Mouse (Mus musculus) lung, embryonic 14.5 days (tissue): Measurements from ENCODE around the gene A030005K14Rik. TPM values are rescaled to one million over a fixed set of nuclear protein-coding genes. Genes with fewer than 3 reads are reported as not detected.

Source experiments
- ATAC-seq: fragments of 200-750 bp; cut with Nextera tagmentation; 2 replicates; pipeline ENCODE4 v1.8.0; 2017; ENCODE audit warnings: mild to moderate bottlenecking, moderate TSS enrichment, moderate library complexity; ENCODE audit not compliant: insufficient read depth
- DNase-seq: peaks from one replicate; pipeline ENCODE4 v3.0.0-alpha.2; 2015
- H3K27ac ChIP-seq: fragments of 300-500 bp; sonication (generic); 2 replicates; pipeline ENCODE4 v1.5.1; 2014; ENCODE audit warnings: low read depth, mild to moderate bottlenecking, moderate library complexity
- H3K27me3 ChIP-seq: fragments of 300-500 bp; sonication (generic); 2 replicates; pipeline ENCODE4 v1.6.1; 2014; ENCODE audit warnings: low read length, control low read depth; ENCODE audit not compliant: insufficient read depth
- H3K36me3 ChIP-seq: fragments of 300-500 bp; sonication (generic); 2 replicates; pipeline ENCODE4 v1.6.1; 2014; ENCODE audit warnings: control low read depth; ENCODE audit not compliant: insufficient read depth
- H3K4me1 ChIP-seq: fragments of 300-500 bp; sonication (generic); 2 replicates; pipeline ENCODE4 v1.6.1; 2014; ENCODE audit warnings: antibody characterized with exemption, control low read depth; ENCODE audit not compliant: insufficient read depth
- H3K4me2 ChIP-seq: fragments of 300-500 bp; sonication (generic); 2 replicates; pipeline ENCODE4 v1.6.1; 2014; ENCODE audit warnings: mild to moderate bottlenecking
- H3K4me3 ChIP-seq: fragments of 300-500 bp; sonication (generic); 2 replicates; pipeline ENCODE4 v1.5.1; 2014; ENCODE audit warnings: low read depth, low read length
- H3K9ac ChIP-seq: fragments of 300-500 bp; sonication (generic); 2 replicates; pipeline ENCODE4 v1.6.1; 2014
- H3K9me3 ChIP-seq: fragments of 300-500 bp; sonication (generic); 2 replicates; pipeline ENCODE4 v1.6.1; 2016; ENCODE audit warnings: low read depth, low read length, control low read depth
- CTCF ChIP-seq: IDR thresholded peaks from 2 replicates; pipeline ENCODE4 v1.5.1; 2016; ENCODE audit warnings: antibody characterized with exemption, low read depth
- WGBS: fragments of 180-500 bp; shearing (Covaris S2); extraction: QIAGEN DNeasy Blood & Tissue Kit; methylation state at CpG from one replicate; pipeline ENCODE4 v1.1.7; 2014; 5-methylcytosine and 5-hydroxymethylcytosine counted together
- polyA plus RNA-seq: library from polyadenylated mRNA; unstranded; fragments of >200 nt; fragmentation: Nextera tagmentation; extraction: Ambion mirVana; gene quantifications from 2 replicates; pipeline ENCODE4 v1.2.1, GENCODE M21; 2014

A030005K14Rik gene
- polyA plus RNA-seq, 1 experiment from 2014 or later = not detected

DNA sequence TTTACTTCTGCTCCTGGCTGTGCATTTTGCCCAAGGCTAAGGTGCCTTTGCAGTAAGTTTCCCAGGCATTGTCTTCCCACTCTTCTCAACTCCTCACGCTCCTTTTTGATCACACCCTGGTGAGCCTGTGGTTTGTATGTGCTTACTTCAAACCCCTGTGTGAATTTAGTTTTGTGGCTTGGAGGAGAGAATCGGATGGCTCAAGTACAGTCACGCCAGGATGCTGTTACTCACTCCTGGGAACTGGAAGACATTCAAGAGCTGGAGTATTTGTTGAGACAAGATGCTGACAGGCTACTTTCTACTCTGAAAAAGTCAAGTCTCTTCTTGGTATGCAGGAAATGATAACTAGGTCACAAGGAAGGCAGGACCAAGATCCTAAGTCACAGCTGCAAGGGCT lies 32.1 kb upstream of the A030005K14Rik start:
- H3K36me3 ChIP-seq = no peaks in the 10 kb centered on the region
- ATAC-seq (no peak), DNase-seq (no peak)
- no peak overlapping the region for H3K4me3 ChIP-seq
- no peaks in the 10 kb centered on the region for H3K27me3 ChIP-seq
- 50% methylated on average over 3 of the region's 3 CpGs for WGBS
- H3K4me1 ChIP-seq = no peaks in the 10 kb centered on the region
- H3K9me3 ChIP-seq = no peaks in the 10 kb centered on the region
- TF ChIP-seq CTCF = no peak
- no peak overlapping the region for H3K9ac ChIP-seq
- no peak overlapping the region for H3K4me2 ChIP-seq
- H3K27ac ChIP-seq = no peak overlapping the region

DNA sequence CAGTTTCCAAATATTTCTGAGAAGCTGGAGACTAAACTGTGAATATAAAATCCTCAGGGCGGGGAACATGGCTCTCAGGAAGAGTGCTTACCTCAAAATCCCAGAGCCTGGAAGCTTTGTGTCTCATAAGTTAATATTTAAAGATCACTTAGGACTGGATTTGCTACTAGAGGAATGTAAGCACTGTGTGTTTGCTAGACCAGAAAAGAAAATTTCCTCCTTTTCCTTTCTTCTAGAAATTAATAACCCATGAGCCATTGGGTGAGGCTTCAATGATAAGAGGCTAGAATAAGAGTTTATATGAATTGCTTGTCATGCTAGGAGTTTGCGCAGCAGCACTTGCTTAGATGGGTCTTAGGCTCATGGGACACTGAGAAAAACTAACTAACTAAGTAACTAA lies 25.6 kb upstream of the A030005K14Rik start:
- DNase-seq = peak; percentile 37
- peak; percentile 28 for ATAC-seq
- Histone ChIP-seq H3K9ac (no peak overlapping the region), H3K4me2 (no peak overlapping the region), H3K27me3 (no peaks in the 10 kb centered on the region), H3K4me3 (no peak overlapping the region), H3K4me1 (no peaks in the 10 kb centered on the region), H3K27ac (no peak overlapping the region), H3K9me3 (no peaks in the 10 kb centered on the region), H3K36me3 (no peaks in the 10 kb centered on the region)
- WGBS = 52% methylated on average over 2 of the region's 2 CpGs
- TF ChIP-seq CTCF = no peak

DNA sequence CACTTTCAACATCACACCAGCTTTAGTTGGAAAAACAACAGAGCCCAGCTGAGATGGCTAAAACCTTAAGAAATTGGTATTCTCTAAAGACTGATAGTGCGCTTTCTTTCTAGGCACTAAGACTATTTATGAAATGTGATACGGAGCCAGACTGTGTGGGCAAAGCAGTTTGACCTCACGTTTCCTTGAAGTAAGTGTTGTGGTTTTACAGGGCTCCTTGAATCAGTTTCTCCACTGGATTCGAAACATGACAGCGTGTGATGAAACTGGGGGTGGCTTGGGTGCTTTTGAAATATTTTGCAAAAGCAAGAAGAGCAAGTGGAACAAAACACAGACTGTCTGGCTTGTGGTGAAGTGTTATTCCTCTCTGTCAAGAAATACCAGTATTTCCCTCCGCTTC lies 17.8 kb upstream of the A030005K14Rik start:
- no peaks in the 10 kb centered on the region for H3K27me3 ChIP-seq
- no peak overlapping the region for H3K4me3 ChIP-seq
- no peak overlapping the region for H3K4me2 ChIP-seq
- no peaks in the 10 kb centered on the region for H3K36me3 ChIP-seq
- no peak overlapping the region for H3K27ac ChIP-seq
- H3K9me3 ChIP-seq = no peaks in the 10 kb centered on the region
- H3K4me1 ChIP-seq = no peaks in the 10 kb centered on the region
- no peak for TF ChIP-seq CTCF
- ATAC-seq (no peak), DNase-seq (no peak)
- no peak overlapping the region for H3K9ac ChIP-seq
- 60% methylated on average over 6 of the region's 6 CpGs for WGBS

GRCm38 (mm10) chr1:83076190-83076917 lies 17.2 kb upstream of the A030005K14Rik start:
- H3K9ac ChIP-seq = peak overlapping the region; percentile 29; the same call in 1 of the 2 replicates
- TF ChIP-seq CTCF = peak; percentile 86
- H3K4me3 ChIP-seq = no peak overlapping the region; the same call in 1 of the 2 replicates
- peak overlapping the region; percentile 55 for H3K4me2 ChIP-seq
- WGBS = 44% methylated on average over 11 of the region's 11 CpGs
- no peak overlapping the region for H3K27ac ChIP-seq
- H3K4me1 ChIP-seq = no peaks in the 10 kb centered on the region
- DNase-seq (peak; percentile 88), ATAC-seq (peak; percentile 82; the same call in 1 of the 2 replicates)
- no peaks in the 10 kb centered on the region for H3K27me3 ChIP-seq
- H3K9me3 ChIP-seq = no peaks in the 10 kb centered on the region
- H3K36me3 ChIP-seq = no peaks in the 10 kb centered on the region

DNA sequence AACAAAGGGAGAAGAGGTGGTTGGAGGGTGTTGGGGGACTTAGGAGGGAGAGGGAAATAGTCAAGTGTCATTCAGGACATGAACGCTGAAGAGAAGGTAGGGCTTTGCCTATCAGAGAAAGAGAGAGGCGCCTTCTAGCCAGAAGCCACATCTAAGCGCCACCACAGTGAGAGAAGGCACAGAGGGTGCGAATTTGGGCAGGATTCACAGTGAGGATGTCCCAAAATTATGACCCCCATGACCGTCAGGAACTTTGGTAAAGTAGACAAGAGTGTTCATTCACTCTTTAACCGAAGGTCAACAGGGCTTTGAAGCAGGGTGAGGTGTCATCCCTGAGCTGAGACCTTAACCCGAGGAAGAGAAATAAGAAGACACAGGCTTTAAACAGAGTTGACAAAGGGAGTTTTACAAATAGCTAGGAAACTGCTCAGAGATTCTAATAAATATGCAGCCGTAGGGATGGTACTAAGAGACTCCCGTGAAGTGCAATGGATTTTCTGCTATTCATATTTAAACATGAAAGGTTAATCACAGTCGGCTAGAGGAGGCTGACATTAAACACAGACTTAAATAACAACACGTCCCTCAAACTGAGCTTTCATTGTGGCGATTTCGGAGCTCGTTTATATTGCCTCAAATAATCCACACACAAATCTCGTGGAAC lies 16.5 kb upstream of the A030005K14Rik start:
- peak overlapping the region; percentile 55 for H3K4me2 ChIP-seq
- 33% methylated on average over 15 of the region's 15 CpGs for WGBS
- H3K9me3 ChIP-seq = no peaks in the 10 kb centered on the region
- H3K4me3 ChIP-seq = no peak overlapping the region; the same call in 1 of the 2 replicates
- no peak for TF ChIP-seq CTCF
- no peaks in the 10 kb centered on the region for H3K27me3 ChIP-seq
- DNase-seq = no peak
- peak; percentile 17; the same call in 1 of the 2 replicates for ATAC-seq
- H3K27ac ChIP-seq = no peak overlapping the region
- H3K9ac ChIP-seq = peak overlapping the region; percentile 29; the same call in 1 of the 2 replicates
- no peaks in the 10 kb centered on the region for H3K36me3 ChIP-seq
- no peaks in the 10 kb centered on the region for H3K4me1 ChIP-seq

DNA sequence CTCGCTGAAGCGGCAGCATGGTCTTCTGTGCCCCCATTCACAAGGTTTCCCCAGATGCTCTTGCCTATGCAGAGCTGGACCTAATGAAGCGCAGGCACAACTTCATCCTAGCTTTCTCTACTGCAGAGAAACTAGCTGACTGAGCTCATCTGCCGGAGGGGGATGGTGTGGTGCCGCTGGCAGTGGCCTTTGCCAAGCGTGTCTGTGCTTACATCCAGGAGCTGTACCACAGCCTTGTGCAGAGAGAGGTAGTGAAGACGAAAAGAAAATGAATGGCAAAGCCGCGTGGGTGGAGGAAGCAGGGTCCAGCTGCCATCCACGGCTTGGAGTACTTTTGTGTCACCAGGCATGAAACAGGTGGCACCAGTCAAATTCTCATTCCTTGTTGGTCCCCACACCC lies 8.0 kb upstream of the A030005K14Rik start:
- no peak overlapping the region for H3K4me3 ChIP-seq
- H3K27ac ChIP-seq = no peak overlapping the region
- DNase-seq (no peak), ATAC-seq (no peak)
- WGBS = 79% methylated on average over 10 of the region's 10 CpGs
- H3K4me2 ChIP-seq = no peak overlapping the region
- H3K4me1 ChIP-seq = no peaks in the 10 kb centered on the region
- H3K36me3 ChIP-seq = no peaks in the 10 kb centered on the region
- no peaks in the 10 kb centered on the region for H3K9me3 ChIP-seq
- no peaks in the 10 kb centered on the region for H3K27me3 ChIP-seq
- no peak for TF ChIP-seq CTCF
- H3K9ac ChIP-seq = no peak overlapping the region

DNA sequence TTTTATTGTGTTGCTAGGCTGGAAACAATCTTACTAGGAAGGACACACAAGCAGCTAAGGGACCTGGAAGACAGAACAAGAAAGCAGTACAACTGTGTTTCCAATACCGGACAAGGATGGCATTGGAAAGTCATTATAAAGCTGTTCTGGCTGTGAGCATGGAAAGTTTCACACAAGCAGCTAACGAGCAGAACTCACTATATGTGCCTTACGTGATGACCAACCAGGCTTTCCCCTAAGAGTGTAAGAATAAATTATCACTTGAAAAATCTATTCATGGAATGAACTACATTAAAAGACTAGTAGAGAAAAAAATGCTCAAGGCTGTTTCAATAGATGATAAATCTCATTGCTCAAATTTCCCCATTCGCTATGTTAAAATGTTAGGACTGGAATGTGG lies 7.4 kb upstream of the A030005K14Rik start:
- no peak for ATAC-seq
- no peaks in the 10 kb centered on the region for H3K9me3 ChIP-seq
- 87% methylated on average over 4 of the region's 4 CpGs for WGBS
- no peak for TF ChIP-seq CTCF
- H3K27ac ChIP-seq = no peak overlapping the region
- DNase-seq = no peak
- no peak overlapping the region for H3K4me2 ChIP-seq
- H3K4me1 ChIP-seq = no peaks in the 10 kb centered on the region
- no peak overlapping the region for H3K4me3 ChIP-seq
- H3K9ac ChIP-seq = no peak overlapping the region
- H3K36me3 ChIP-seq = no peaks in the 10 kb centered on the region
- no peaks in the 10 kb centered on the region for H3K27me3 ChIP-seq
